Mouse (Mus musculus) inflammation-experienced regulatory T-cells (primary cell): ENCODE measurements around the gene Abca8b. TPM values are rescaled to one million over a fixed set of nuclear protein-coding genes. Genes with fewer than 3 reads are reported as not detected.

Source experiments
- polyA plus RNA-seq, 2 experiments: library from polyadenylated mRNA; unstranded; fragments of 100-300 nt; shearing (Covaris generic); gene quantifications; one replicate each; pipeline ENCODE4 v1.2.1; 2017

Abca8b gene
- polyA plus RNA-seq = under 1 TPM; 0.12 to 0.23 TPM

GRCm38 (mm10) chr11:109995624-109996023, at the start of gene Abca8b:
Gene Abca8b, minus strand, starts transcription at chr11:109995845.

Other genes starting within 250 kb of the Abca8b start
- gene 1700012B07Rik, start 167.8 kb downstream of the Abca8b start, polyA plus RNA-seq = under 1 TPM in 1 of 2 experiments, not detected in 1; 0.23 TPM
- gene Abca8a, start 100.1 kb upstream of the Abca8b start, polyA plus RNA-seq = under 1 TPM in 1 of 2 experiments, not detected in 1; 0.28 TPM
- under 1 TPM in 1 of 2 experiments, not detected in 1; 0.43 TPM for gene Abca9, start 172.4 kb upstream of the Abca8b start, polyA plus RNA-seq